Mouse (Mus musculus): Measurements from ENCODE around the gene Ptprt.

Ptprt gene

GRCm38 (mm10) chr2:161907214-161907613 lies 753.7 kb downstream of the Ptprt start:
- DNase-seq, result no peak

- no peak for DNase-seq
These were observed 758.8 kb downstream of the Ptprt start for GRCm38 (mm10) chr2:161902196-161902595.

GRCm38 (mm10) chr2:161884446-161884845 lies 776.5 kb downstream of the Ptprt start:
- peak; percentile 67 to 70 for DNase-seq

- peak; percentile 32 to 42 for DNase-seq
These were observed 778.4 kb downstream of the Ptprt start for GRCm38 (mm10) chr2:161882580-161882979.

- no peak for DNase-seq
These were observed 780.0 kb downstream of the Ptprt start for GRCm38 (mm10) chr2:161880941-161881340.

GRCm38 (mm10) chr2:161865231-161865630 lies 795.7 kb downstream of the Ptprt start:
- peak; percentile 31 to 42 for DNase-seq

GRCm38 (mm10) chr2:161858813-161859212 lies 802.1 kb downstream of the Ptprt start:
- DNase-seq, result no peak

GRCm38 (mm10) chr2:161858361-161858760 lies 802.6 kb downstream of the Ptprt start:
- peak; percentile 79 to 83 for DNase-seq

GRCm38 (mm10) chr2:161835001-161835400 lies 825.9 kb downstream of the Ptprt start:
- peak; percentile 21 to 42 for DNase-seq

- DNase-seq, result peak; percentile 27 to 60
These were observed 827.1 kb downstream of the Ptprt start for GRCm38 (mm10) chr2:161833846-161834245.

- DNase-seq, result peak; percentile 43 to 62
These were observed 847.6 kb downstream of the Ptprt start for GRCm38 (mm10) chr2:161813326-161813725.

- DNase-seq, result peak; percentile 69 to 71
These were observed 852.7 kb downstream of the Ptprt start for GRCm38 (mm10) chr2:161808086-161808801.

GRCm38 (mm10) chr2:161806287-161807007 lies 854.5 kb downstream of the Ptprt start:
- peak; percentile 24 to 44 for DNase-seq

GRCm38 (mm10) chr2:161799946-161800345 lies 861.0 kb downstream of the Ptprt start:
- peak; percentile 23 to 32 for DNase-seq

GRCm38 (mm10) chr2:161767528-161767927 lies 893.4 kb downstream of the Ptprt start:
- DNase-seq, result no peak

- DNase-seq, result peak; percentile 32 to 60
These were observed 947.9 kb downstream of the Ptprt start for GRCm38 (mm10) chr2:161713024-161713423.

- DNase-seq, result no peak
These were observed 951.6 kb downstream of the Ptprt start for GRCm38 (mm10) chr2:161709316-161709715.

GRCm38 (mm10) chr2:161706386-161706915 lies 954.5 kb downstream of the Ptprt start:
- peak; percentile 34 to 54 for DNase-seq

GRCm38 (mm10) chr2:161704811-161705210 lies 956.1 kb downstream of the Ptprt start:
- DNase-seq, result peak in 1 of 2 experiments; percentile 29

- peak; percentile 40 to 46 for DNase-seq
These were observed 956.5 kb downstream of the Ptprt start for GRCm38 (mm10) chr2:161704410-161704809.

GRCm38 (mm10) chr2:161695819-161696218 lies 965.1 kb downstream of the Ptprt start:
- no peak for DNase-seq

GRCm38 (mm10) chr2:161668302-161668986 lies 992.5 kb downstream of the Ptprt start:
- peak; percentile 60 to 74 for DNase-seq

GRCm38 (mm10) chr2:161661912-161662311 lies 999.0 kb downstream of the Ptprt start:
- peak; percentile 24 to 25 for DNase-seq
